Mouse (Mus musculus) gastrocnemius, adult 18-20 months (tissue): ENCODE results near the gene Vcan. TPM values are rescaled to one million over a fixed set of nuclear protein-coding genes. Genes with fewer than 3 reads are reported as not detected.
A peak's percentile ranks its signal among the peaks of the same experiment; 100 is the strongest.

Source experiments
- DNase-seq: peaks from one replicate; pipeline ENCODE4 v3.0.0; 2021; ENCODE audit warnings: low spot score
- total RNA-seq, 2 experiments: library from RNA; stranded (reverse); gene quantifications; 2 replicates each; pipeline ENCODE4 v1.2.3; 2021

The Vcan gene
- total RNA-seq, 2 experiments from 2014 or later = 2.7 to 5.4 TPM

DNA sequence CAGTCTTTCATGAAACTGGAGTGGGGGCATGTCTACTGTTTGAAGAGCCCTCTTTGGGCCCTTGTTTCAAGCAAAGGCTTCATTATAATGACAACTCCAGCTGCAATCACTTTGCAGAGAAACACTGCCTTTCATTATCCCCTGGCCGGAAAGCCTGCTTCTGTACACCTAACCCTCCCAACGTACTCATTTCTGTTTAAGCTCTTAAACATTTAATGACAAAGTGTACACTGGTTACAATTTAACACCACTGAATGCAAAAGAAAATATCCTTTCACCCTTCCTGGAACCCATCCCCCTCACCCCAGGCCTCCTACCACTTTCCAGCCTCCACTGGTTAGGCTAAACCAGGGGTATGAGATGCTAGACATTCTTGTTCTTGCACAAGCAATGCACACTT lies 15.8 kb downstream of the Vcan start:
- DNase-seq = no peak

DNA sequence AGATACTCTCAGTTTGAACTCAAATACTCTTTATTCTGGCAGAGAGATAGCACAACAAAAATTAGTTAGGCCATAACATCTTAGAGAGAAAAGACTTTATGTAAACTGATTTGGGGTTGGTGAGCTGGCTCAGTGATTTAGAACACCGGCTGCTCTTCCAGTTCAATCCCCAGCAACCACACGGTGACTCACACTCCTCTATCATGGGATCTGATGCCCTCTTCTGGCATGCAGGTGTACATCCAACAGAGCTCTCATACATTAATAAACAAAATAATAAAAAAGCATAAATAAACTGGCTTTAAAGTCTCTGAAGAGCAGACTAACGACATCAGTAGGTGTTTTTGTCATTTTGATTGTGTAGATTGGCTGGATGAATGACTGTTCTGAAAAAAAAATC lies 21.8 kb downstream of the Vcan start:
- no peak for DNase-seq

DNA sequence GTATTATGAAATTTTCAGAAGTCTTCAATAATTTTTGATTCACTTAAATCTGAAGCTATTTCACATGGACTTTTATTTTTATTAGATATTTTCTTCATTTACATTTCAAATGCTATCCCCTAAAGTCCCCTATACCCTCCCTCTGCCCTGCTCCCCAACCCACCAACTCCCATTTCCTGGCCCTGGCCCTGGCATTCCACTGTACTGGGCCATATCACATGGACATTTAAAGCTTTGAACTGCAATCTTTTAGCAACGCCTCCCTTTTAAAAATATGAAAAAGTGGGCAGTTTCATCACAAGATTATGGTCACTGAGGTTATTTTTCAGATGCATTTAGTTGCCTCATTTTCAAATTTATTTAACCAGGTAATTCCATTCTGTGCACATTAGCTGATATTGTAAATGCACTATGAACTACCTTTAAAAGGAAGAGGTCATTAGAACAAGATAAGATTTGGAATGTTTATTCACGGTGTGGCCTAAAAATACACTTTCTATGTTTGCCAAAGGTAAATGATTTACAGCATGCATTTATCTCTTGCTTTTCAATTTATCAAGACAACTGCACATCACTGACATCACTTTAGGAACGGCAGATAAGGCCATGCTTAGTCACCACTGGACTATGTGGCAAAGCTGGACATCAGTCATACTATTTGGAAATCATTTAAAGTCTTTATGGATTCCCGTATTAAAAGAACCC lies 32.7 kb downstream of the Vcan start:
- no peak for DNase-seq

DNA sequence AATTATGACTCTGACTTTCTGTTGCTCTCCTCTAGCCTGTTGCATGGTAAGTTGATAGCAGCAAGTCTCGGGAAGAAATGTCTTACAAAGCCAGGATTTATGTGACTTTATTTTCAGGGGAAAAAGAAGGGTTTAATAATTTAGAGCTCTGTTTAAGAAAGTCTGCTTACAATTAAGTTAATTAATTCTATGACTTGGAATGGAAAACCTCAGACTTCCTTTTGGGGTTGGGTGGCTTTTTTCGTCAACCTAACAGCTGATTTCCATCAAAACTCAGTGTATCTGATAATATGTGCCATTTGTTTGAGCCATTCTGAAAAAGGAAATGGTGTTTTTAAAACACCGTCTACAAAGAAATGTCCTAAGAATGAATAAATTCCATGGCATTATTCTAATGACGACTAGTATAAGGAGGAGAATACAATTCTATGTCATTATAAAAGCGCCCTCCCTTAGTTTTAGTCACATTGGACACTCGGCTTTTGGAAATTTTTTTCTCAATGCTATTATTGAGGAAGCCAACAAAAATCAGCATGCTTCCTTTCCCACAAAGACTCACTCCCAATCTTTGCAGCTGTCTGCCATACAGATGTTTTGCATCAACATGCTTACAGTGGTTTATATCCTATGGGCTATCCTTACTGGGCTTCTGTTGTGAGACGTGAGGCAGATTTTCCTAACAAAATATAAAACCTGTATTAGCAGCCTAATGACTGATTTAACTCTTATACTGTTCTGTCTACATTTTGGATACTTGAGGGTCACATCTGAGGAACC lies 34.0 kb downstream of the Vcan start:
- no peak for DNase-seq

DNA sequence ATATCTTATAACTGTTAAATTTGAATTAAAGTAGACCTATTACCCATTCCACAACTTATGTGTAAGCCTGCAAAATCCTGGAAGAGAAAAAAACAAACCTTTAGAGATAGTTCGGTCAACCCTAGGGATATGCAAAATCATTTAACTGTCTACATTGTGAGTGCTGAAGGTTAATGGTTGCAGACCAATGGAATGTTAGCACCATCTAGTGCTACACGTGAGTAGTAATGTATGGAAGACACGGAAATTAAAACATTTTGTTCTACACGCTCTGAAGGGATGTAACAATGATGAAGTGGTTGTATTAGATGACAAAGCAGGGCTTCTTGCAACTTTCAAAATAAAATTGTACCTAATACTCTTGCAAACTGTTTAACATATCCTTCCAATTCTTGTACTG lies 39.9 kb downstream of the Vcan start:
- no peak for DNase-seq

DNA sequence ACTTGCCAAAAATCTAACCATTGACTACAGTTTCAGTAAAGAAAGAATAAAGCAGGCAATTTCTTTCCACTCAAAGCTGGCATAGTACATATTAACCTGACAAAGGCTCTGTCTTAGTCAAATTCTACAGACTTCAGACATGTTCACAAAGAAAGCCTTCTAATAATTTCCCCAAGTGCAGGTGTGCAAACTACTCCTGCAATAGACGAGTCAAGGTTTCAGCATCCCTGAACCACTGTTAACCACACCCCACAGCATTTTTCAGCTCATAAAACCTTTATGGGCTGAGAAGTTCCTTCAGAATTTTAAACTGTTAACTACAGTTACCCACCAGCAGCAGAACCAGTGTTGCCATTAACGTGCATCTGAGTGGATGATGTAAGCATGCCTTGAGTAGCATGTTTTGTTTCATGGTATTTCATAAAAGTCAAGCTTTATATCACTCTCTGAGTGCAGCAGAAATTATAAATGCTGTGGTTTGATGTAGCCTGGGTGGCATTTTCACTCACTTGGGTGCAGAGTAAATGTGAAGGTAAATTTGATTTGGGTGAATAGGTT lies 42.2 kb downstream of the Vcan start:
- DNase-seq = no peak

DNA sequence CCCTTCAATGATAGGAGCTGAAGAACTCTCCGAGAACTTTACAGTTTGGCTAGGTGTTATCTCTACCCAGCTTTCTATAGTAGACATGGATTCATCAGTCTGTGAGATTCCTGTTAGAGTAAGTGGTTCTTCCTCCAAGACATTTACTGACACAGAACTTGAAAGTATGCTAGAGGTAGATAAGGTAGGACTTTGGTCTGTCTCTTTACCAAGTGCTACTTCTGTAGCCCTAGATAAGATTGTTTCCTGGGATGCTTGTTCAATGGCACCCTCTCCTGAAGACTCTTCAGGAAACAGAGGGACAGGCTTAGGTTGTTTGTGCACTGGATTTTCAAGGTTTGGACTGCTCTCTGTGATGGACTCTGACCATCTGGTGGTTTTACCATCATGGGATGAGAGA lies 49.7 kb downstream of the Vcan start:
- no peak for DNase-seq

DNA sequence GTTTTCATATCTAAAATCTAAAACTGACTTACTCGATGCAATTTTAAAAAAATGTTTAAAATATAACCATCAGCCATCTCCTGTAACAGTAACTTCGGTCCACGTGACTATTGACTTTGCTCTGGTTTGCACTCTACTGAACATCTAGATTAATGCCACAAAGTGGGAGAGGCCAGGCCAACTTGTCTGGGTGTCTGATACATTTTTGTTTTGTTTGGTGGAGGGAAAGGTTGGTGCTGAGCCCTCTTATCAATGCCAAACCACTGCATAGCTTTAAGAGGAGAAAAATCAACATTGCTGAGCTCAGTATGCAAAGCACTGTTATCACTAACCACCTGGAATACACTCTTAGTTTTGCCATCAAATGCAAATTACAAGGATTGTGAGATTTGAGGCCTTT lies 58.8 kb downstream of the Vcan start:
- no peak for DNase-seq

DNA sequence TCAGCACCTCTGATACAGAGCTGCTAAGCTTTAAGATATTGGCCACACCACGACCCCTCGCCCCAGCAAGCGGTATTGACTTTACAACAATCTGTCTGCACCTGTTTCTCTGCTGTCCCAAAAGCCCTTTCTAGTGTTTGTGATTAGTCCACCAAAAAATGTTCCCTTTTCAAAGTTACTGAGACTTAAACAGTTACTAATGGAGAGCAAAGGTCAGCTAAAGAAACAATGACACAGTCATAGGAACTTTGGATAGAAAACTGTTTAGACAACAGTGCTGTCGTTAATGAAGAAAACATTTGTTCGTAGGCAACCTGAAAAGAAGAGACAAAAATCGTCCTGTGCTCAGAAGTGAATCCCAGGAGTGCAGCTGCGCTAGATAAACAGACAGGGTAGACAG lies 60.1 kb downstream of the Vcan start:
- no peak for DNase-seq

DNA sequence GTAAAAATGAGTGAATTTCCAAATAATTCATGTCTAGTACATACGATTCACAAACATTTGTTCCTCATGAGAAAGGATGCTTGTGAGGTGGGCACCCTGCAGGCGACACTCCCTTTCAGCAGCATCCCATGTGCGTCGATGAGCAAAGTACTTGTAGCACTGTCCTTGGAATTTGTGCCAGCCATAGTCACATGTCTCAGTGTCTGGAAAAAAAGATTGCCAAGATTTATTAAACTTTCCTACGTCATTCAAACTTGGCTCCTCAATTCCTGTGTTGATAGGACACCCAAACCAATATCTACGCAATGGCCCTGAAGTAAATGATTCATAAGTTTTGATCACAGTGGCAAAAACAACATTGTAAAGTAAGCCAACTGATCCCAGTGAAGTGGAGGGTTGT lies 62.6 kb downstream of the Vcan start:
- DNase-seq = no peak

DNA sequence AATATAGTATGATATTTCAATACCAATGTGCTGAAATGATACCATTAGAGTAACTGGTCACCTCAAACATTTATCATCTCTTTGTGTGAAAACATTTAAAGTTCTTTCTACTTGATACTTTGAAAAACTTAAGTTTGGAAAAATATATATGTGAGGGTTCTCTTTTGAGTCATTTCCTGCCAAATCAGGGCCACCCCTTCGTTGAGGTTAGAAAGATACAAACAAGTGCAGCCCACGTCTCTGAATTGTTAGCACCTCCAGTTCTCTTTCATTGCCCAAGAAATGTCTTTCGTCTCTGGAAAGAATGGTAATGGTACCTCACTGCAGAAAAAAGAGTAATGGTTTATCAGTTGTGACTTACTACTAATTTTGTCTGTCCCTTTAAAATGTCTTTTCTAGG lies 71.8 kb downstream of the Vcan start:
- no peak for DNase-seq

DNA sequence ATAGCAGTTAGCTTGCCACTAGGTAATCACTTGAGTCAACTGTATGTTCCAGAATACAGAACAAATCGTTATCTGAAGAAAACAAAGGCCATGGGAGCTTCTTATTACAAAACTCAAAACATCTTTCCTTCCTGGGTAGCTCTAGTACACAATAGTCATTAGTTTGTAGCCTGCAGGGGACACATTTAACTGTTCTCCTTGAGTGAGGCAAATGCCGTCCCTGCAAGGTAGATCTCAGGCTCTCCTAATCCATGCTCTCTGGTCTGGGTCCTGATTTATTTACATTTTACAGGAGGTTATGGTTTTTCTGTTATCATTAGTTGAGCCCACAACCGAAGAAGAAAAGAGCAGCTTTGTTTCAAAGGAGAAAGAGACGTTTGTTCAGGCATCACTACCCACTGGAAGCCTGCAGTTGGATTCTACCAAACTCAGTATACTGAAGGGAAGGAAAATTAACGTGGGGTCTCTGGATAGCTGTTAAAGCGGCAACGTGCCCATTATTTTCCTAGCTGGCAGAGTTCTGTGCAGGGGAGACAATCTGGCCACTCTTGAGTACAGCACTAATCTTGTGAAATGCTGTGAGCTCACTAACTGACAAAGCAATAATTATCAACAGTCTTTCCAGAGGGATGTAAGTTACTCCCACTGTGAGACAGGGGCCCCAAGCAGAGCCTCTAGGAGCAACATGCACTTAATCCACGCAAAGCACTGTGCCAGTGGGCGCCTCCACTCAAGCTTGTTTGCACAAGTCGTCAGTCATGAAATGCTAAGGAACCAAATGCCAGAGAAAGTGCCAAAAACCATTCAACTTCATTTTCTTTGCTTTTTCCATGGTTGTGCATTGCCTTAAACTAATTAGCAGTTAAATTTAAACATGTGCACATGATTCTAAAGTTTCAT lies 73.1 kb downstream of the Vcan start:
- DNase-seq = no peak

DNA sequence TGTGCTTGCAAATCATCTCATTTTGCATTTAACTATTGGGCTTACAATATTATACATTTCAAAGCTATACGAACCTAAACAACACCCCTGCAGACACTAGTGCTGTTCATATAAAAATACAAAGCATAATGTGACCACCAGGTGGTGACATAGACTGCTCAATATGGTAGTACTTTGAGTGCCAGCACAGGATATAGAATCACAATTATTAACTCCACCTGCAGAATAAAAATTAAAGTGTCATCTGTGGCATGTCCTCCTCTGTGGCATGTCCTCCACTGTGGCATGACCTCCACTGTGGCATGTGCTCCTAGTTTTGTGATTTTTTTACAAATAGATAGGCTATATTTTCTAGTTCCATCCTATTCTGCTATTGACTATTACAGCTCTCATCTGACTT lies 74.2 kb downstream of the Vcan start:
- peak; percentile 7 for DNase-seq

DNA sequence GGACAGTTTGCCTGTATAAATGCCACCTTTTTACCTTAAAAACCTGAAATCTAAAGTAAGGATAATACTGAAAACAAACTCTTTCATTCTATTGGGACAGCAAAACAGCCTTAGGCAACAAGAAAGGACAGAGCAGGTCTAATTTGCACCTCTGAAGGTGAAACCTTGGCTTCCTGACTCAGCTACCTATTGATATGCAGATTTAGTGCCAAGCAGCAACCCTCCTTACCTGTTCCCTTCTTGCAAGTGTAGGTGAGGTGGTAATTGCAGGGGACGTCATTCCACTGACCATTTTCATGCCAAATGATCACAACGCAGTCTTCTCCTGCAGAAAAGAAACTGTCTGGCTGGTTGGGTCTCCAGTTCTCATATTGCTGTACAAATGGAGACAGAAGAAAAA lies 80.6 kb downstream of the Vcan start:
- DNase-seq = no peak

DNA sequence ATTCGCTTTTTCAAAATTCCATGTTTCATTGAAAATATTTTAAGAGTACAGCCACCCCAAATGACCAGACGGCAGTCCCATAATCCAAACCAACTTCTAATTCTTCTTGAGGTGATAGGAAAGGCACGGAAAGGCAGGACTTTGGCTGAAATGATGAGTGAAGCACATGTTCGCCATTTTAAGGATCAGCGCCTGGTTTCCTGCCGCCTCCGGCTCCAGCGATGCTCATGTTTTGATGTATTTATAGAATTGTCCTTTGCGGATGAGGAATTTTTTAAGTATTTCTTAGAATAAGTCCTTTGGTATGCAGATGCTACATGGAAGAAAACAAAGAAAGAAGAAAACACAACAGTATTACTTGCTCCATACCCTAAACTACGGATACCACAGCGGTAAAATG lies 85.3 kb downstream of the Vcan start:
- DNase-seq = no peak

DNA sequence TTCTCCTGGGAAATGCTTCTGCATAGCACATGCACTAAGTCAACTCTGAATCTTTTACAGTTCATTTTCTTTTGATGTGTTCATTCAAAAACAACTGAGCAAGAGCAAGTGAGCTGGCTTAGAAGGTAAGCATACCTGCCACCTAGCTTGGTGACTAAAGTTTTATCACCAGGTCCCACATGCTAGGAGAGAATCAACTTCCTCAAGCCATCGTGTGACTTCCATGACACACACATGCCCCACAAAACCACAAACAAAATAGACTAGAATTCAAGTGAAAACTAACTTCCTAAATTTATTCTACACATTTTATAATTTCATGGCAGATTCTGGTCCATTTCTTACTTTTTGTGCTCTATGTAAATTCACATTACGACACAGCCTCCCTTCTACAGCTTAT lies 89.0 kb downstream of the Vcan start:
- DNase-seq = no peak

DNA sequence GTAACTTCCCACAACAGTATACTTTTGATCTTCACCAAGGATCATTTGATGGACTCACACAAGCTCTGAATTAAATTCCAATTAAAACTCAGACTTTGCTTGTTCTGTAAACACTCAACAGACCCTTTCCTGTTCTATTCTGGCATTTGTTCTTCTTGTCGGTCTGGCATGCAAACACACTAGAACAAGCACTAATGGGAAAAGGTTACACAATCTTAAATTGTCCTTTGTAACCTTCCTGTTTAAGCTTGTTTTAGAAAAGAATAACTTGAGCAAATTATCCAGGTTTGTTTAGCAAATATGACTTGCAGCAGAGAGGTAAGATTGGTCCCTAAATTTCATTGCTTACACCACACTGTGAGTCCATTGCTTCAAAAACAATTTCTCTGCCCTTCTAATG lies 89.5 kb downstream of the Vcan start:
- no peak for DNase-seq

DNA sequence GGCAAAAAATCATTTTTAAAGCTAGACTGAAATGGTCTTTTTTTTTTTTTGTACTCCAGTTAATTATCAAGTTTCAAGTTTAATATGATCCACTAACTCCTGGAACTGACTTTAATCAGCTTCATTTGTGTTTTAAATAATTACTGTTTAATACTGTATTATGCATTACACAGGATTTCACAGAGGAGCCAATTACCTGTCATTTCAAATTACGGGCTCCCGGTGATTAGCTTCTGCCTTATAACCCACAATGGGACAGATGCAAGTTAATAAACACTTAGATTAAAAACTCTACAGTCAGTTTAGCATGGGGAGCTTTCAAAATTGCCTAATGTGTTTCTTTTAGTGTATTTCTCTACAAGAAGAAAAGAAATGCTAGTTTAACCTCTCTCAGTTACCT lies 96.7 kb downstream of the Vcan start:
- DNase-seq = no peak

DNA sequence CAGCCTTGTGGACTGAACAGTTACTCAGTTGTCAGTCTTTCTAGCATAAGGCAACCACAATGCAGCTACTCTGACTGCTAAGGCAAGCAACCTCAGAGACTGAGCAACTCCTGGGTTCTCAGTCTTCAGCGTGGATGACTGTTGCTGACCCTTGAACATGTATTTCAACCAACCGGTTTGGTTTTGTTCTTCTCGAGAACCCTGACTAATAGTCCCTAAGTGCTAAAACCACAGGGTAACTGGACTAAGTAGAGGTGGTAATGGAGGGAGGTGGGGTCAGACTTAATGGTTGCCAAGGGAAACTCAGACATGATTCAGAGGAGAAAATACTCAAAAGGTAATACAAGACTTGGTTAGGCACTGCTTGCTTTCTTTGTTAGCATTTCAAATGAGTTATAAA lies 105.3 kb downstream of the Vcan start:
- DNase-seq = no peak

DNA sequence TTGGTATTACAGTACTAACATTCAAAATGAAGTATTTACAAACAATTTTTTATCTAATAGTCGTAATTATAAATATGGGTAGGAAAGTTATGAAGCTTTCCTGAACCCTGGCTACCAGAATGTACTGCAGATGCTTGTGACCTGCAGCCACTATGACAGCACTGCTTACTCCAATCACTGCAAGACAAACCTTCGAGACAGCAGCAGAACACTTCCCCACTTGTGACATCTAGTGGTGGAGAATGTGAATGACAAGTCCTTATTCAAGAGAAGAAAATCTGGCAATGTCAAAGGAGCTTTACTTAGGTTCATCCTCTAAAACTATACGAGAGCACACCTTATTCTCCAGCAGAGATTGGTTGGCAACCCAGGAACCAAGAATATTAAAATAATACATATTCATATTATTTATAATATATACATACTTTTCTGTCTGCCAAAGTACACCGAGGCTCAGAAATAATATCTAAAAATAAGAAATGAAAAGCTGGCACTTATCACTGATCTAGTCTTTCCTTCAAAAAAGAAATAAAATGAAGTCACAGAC lies 108.1 kb downstream of the Vcan start:
- peak; percentile 30 for DNase-seq

DNA sequence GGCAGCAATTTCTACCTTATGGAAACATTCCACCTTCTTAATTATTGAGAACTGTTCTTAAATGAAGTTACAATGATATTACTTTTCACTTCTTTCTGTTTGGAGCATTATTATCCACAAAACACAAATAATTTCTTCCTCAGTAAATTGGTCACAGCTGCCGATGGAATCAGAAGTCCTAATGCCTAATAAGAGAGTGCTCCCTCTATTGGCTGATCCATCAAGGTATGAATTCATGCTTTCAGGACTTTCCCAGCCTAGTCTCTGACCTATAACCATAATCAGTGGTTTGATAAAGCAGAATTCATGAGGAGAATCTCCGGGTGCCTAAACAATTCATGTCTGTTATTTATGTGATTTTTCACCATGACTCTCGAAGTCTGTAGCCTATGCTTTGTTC lies 123.2 kb downstream of the Vcan start:
- no peak for DNase-seq

DNA sequence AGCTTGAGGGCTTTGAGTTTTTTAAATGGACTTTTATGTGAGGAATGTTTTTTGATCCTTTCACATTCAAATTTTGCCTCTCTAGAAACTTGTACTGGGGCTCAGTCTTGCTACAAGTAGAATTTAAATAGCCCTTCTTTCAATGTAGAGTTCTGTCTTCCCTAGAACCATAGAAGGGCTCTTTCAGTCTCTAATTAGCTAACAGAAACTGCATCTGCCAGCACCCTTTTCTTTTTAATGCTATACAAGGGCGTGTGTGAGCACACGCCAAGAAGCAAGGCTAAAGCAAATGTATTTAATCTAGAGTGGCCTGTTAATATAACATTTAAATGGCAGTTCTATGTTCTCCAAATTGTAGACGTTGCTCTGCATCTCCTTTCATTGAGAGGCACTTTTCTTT lies 134.9 kb downstream of the Vcan start:
- DNase-seq = no peak
